Mouse (Mus musculus): ENCODE data around the gene 9530068E07Rik. TPM values are rescaled to one million over a fixed set of nuclear protein-coding genes. Genes with fewer than 3 reads are reported as not detected.

9530068E07Rik gene
- polyA plus RNA-seq, 1 experiment from 2014 or later: 138 TPM

DNA sequence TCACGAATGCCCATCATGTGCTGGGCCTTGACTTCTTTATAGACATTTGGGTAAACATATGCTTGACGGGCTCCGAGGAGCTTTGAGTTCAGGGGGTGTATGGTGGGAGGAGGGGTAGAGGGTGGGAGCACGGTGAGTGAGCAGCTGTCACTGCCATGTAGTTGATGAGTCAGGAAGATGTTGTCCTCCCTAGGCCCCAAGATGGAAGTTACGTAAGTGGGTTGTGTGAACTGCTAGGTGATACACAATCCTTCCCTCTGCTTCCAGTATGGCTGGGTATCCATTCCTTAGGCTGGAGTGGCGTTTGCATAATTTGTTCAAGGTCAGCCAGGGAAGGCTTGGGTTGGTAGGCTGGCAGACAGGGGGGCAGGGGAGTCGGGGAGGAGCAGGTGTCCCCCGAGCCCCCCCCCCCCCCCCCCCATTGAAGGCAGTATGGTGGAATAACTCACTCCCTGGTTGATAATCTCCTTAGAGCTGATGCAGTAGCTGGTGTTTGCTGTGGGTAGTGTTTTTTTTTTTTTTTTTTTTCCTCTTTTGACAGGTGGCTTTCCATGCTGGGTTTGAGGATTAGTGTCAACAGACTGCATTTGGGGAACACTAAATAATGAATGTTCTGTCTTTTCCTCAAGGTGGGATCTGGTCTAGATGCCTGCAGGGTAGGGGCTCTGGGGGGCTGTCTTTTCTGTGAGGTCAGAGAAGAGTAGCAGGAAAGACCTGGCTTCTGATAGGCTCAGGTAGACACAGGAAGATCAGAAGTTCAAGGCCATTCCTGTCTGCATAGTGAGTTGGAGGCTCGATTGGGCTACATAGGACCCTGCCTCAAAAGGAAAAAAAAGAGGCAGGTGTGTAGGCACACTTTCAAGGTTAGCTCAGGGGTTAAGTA lies 26.7 kb upstream of the 9530068E07Rik start:
- Histone ChIP-seq H3K27ac (replicated peaks; ENCODE audit: low read depth, low read length) (no peak overlapping the region), H3K9ac (replicated peaks; ENCODE audit: low read length) (no peak overlapping the region), H3K36me3 (ENCODE audit: control insufficient read depth, insufficient read depth, low read length) (no peaks in the 10 kb centered on the region), H3K9me3 (ENCODE audit: control insufficient read depth, low read length) (no peaks in the 10 kb centered on the region), H3K4me1 (ENCODE audit: control insufficient read depth, insufficient read depth, low read length) (0 out of 2 replicates have a peak, but pooled peaks cover 6% of the 10 kb centered on the region), H3K27me3 (ENCODE audit: control insufficient read depth, insufficient read depth, low read length) (no peaks in the 10 kb centered on the region), H3K4me3 (replicated peaks; ENCODE audit: low read depth, low read length) (no peak overlapping the region), H3K4me2 (ENCODE audit: low read length) (no peak overlapping the region)
- 80% methylated on average over 9 of the region's 9 CpGs for WGBS
- ATAC-seq (ENCODE audit: low FRiP score, low TSS enrichment) (no peak), DNase-seq (no peak)

DNA sequence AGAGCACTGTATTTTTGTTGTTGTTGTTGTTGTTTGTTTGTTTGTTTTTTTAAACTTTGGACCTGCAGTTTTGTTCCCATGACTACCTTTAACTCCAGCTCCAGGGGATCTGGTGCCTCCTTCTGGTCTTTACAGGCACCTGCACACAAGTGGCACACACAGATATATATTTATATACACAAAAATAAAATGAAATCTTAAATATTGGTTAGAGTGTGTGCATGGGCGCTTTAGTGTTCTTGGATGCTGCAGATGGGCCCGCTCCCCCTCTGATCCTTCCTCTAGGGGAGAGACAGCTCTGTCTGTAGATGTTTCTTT lies 26.1 kb upstream of the 9530068E07Rik start:
- no peak overlapping the region for H3K9ac ChIP-seq (replicated peaks; ENCODE audit: low read length)
- no peak overlapping the region for H3K4me3 ChIP-seq (replicated peaks; ENCODE audit: low read depth, low read length)
- H3K27me3 ChIP-seq (ENCODE audit: control insufficient read depth, insufficient read depth, low read length): no peaks in the 10 kb centered on the region
- no peaks in the 10 kb centered on the region for H3K9me3 ChIP-seq (ENCODE audit: control insufficient read depth, low read length)
- no peak overlapping the region for H3K4me2 ChIP-seq (ENCODE audit: low read length)
- no peak for ATAC-seq (ENCODE audit: low FRiP score, low TSS enrichment)
- no peak for DNase-seq
- peak overlapping the region; percentile 15; the same call in 1 of the 2 replicates for H3K27ac ChIP-seq (replicated peaks; ENCODE audit: low read depth, low read length)
- H3K4me1 ChIP-seq (ENCODE audit: control insufficient read depth, insufficient read depth, low read length): 0 out of 2 replicates have a peak, but pooled peaks cover under 1% of the 10 kb centered on the region
- 100% methylated on average over 2 of the region's 2 CpGs for WGBS
- H3K36me3 ChIP-seq (ENCODE audit: control insufficient read depth, insufficient read depth, low read length): peaks cover 4% of the 10 kb centered on the region; the same call in 1 of the 2 replicates

DNA sequence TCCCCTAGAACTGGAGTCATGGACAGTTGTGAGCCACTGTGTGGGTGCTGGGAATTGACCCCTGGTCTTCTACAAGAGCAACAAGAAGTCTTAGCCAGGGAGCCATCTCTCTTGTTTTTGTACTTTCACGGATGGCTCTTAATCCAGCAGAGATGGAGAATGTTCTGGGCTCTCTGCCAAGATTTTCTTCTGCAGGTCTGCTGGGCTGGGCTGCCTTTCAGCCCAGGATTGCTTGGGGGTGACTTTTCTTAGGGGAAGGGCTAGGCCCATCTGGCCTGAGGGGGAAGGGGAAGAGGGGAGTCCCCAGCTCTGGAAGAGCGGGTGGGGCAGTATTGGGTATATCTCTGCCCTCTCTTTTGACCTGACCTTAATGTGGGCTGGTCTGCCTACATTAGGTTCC lies 25.7 kb upstream of the 9530068E07Rik start:
- DNase-seq: peak; percentile 79

DNA sequence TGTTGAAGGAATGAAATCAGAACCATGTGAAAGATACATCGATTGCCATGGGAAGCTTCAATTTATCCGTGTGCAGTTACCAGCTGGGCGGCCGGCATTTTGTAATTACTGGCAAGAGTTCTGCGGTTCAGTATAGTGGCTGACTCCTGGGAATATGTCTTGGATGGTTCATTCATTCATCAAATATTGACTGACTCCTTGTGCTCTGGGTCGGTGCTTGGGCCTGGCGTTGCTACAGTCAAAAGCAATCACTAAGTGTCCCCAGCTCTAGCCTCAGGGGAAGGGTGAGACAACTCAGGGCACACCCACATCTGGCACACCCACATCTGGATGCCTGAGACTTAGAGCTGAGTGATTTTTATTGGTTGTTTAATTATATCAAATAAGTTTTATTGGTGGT lies 22.4 kb upstream of the 9530068E07Rik start:
- Histone ChIP-seq H3K4me1 (ENCODE audit: control insufficient read depth, insufficient read depth, low read length) (no peaks in the 10 kb centered on the region), H3K27me3 (ENCODE audit: control insufficient read depth, insufficient read depth, low read length) (no peaks in the 10 kb centered on the region), H3K36me3 (ENCODE audit: control insufficient read depth, insufficient read depth, low read length) (peaks cover 38% of the 10 kb centered on the region), H3K27ac (replicated peaks; ENCODE audit: low read depth, low read length) (no peak overlapping the region), H3K9ac (replicated peaks; ENCODE audit: low read length) (no peak overlapping the region), H3K9me3 (ENCODE audit: control insufficient read depth, low read length) (no peaks in the 10 kb centered on the region), H3K4me2 (ENCODE audit: low read length) (no peak overlapping the region), H3K4me3 (replicated peaks; ENCODE audit: low read depth, low read length) (no peak overlapping the region)
- DNase-seq: no peak
- 83% methylated on average over 7 of the region's 7 CpGs for WGBS
- ATAC-seq (ENCODE audit: low FRiP score, low TSS enrichment): no peak

More for the DNA sequence above, 25.7 kb upstream of the 9530068E07Rik start:
- H3K9ac ChIP-seq (replicated peaks; ENCODE audit: low read length): no peak overlapping the region
- H3K4me2 ChIP-seq (ENCODE audit: low read length): no peak overlapping the region
- H3K4me1 ChIP-seq (ENCODE audit: control insufficient read depth, insufficient read depth, low read length): no peaks in the 10 kb centered on the region
- no peaks in the 10 kb centered on the region for H3K9me3 ChIP-seq (ENCODE audit: control insufficient read depth, low read length)
- 39% methylated on average over 2 of the region's 2 CpGs for WGBS
- H3K36me3 ChIP-seq (ENCODE audit: control insufficient read depth, insufficient read depth, low read length): peaks cover 8% of the 10 kb centered on the region; the same call in 1 of the 2 replicates
- ATAC-seq (ENCODE audit: low FRiP score, low TSS enrichment): peak; percentile 31; the same call in 1 of the 2 replicates
- no peaks in the 10 kb centered on the region for H3K27me3 ChIP-seq (ENCODE audit: control insufficient read depth, insufficient read depth, low read length)
- H3K27ac ChIP-seq (replicated peaks; ENCODE audit: low read depth, low read length): peak overlapping the region; percentile 15; the same call in 1 of the 2 replicates
- H3K4me3 ChIP-seq (replicated peaks; ENCODE audit: low read depth, low read length): no peak overlapping the region

DNA sequence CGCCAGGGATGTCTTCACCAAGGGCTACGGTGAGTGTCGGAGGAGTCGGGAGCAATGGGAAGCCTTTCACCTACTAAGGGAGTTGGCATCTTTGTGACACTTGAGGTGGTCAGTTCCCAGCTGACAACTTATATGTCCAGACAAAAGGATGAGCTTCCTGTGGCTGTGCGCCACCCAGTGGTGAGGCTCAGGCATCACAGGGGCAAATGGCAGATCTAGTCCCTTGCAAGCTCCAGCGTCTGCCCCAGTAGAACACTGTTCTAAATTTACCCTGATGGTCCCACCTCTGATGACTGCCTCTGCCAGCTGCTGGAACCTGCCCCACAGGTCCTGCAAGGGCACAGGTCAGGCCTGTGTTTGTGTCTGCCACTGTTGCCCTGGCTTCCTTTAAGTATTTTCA lies 21.9 kb upstream of the 9530068E07Rik start:
- Histone ChIP-seq H3K9me3 (ENCODE audit: control insufficient read depth, low read length) (no peaks in the 10 kb centered on the region), H3K4me3 (replicated peaks; ENCODE audit: low read depth, low read length) (no peak overlapping the region), H3K36me3 (ENCODE audit: control insufficient read depth, insufficient read depth, low read length) (peaks cover 43% of the 10 kb centered on the region), H3K4me2 (ENCODE audit: low read length) (no peak overlapping the region), H3K27ac (replicated peaks; ENCODE audit: low read depth, low read length) (no peak overlapping the region), H3K27me3 (ENCODE audit: control insufficient read depth, insufficient read depth, low read length) (no peaks in the 10 kb centered on the region), H3K4me1 (ENCODE audit: control insufficient read depth, insufficient read depth, low read length) (no peaks in the 10 kb centered on the region), H3K9ac (replicated peaks; ENCODE audit: low read length) (no peak overlapping the region)
- DNase-seq (peak; percentile 72), ATAC-seq (ENCODE audit: low FRiP score, low TSS enrichment) (no peak)
- WGBS: 64% methylated on average over 6 of the region's 6 CpGs

DNA sequence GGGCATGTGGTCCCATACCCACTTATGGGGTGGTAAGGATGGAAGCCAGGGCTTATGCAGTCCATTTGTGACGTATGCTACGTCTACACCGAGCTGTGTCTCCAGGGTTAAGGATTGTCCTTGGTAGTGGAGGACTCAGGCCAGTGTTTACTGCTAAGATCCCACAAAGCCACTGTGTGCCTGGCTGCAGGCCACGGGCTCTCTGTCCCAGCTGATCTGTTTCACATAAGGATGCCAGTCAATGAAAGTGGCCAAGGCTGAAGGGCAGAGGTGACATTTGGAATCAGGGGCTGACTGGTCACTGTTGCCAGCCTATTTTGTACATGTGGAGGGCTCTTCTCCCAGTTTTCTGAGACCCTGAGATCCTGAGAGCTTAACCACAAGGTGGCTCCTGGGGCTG lies 18.6 kb upstream of the 9530068E07Rik start:
- H3K9ac ChIP-seq (replicated peaks; ENCODE audit: low read length): no peak overlapping the region
- no peak overlapping the region for H3K4me3 ChIP-seq (replicated peaks; ENCODE audit: low read depth, low read length)
- DNase-seq: no peak
- H3K36me3 ChIP-seq (ENCODE audit: control insufficient read depth, insufficient read depth, low read length): peaks cover 63% of the 10 kb centered on the region
- H3K4me1 ChIP-seq (ENCODE audit: control insufficient read depth, insufficient read depth, low read length): no peaks in the 10 kb centered on the region
- no peak overlapping the region for H3K4me2 ChIP-seq (ENCODE audit: low read length)
- ATAC-seq (ENCODE audit: low FRiP score, low TSS enrichment): no peak
- 95% methylated on average over 4 of the region's 4 CpGs for WGBS
- H3K27ac ChIP-seq (replicated peaks; ENCODE audit: low read depth, low read length): no peak overlapping the region
- no peaks in the 10 kb centered on the region for H3K27me3 ChIP-seq (ENCODE audit: control insufficient read depth, insufficient read depth, low read length)
- no peaks in the 10 kb centered on the region for H3K9me3 ChIP-seq (ENCODE audit: control insufficient read depth, low read length)

DNA sequence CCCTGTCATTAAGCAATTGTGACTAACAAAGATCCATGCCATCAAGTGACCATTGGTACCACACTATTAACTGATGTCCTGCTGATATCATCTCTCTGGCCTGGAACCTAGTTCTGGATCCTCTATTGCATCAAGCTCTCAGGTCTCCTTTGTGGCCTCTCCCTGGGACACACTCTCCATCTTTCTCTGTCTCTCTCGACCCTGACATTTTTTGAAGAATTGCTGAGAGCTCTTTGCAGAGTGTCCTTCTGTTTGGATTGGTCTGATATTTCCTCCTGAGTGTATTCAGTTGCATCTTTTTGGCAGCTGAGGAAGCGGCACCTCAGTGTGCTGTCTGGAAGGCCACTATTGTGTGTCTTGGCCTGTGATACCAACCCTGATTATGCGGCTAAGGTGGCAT lies 17.0 kb upstream of the 9530068E07Rik start:
- Histone ChIP-seq H3K9ac (replicated peaks; ENCODE audit: low read length) (no peak overlapping the region), H3K36me3 (ENCODE audit: control insufficient read depth, insufficient read depth, low read length) (peaks cover 76% of the 10 kb centered on the region), H3K4me3 (replicated peaks; ENCODE audit: low read depth, low read length) (no peak overlapping the region), H3K9me3 (ENCODE audit: control insufficient read depth, low read length) (no peaks in the 10 kb centered on the region), H3K27me3 (ENCODE audit: control insufficient read depth, insufficient read depth, low read length) (no peaks in the 10 kb centered on the region), H3K4me1 (ENCODE audit: control insufficient read depth, insufficient read depth, low read length) (no peaks in the 10 kb centered on the region), H3K4me2 (ENCODE audit: low read length) (no peak overlapping the region), H3K27ac (replicated peaks; ENCODE audit: low read depth, low read length) (no peak overlapping the region)
- WGBS: 97% methylated on average over 3 of the region's 3 CpGs
- no peak for DNase-seq
- ATAC-seq (ENCODE audit: low FRiP score, low TSS enrichment): no peak

DNA sequence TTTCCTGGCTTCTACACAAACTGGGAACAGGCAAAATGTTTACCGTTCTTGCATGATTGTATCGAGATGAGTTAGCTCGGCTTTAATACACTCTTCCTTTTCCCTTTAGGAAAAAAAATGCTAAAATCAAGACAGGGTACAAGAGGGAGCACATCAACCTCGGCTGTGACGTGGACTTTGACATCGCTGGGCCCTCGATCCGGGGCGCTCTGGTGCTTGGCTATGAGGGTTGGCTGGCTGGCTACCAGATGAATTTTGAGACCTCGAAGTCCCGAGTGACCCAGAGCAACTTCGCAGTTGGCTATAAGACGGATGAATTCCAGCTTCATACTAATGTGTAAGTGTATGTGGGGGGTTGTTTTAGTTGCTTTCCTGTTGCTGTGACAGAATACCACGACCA lies 12.5 kb upstream of the 9530068E07Rik start:
- H3K4me2 ChIP-seq (ENCODE audit: low read length): no peak overlapping the region
- 97% methylated on average over 14 of the region's 14 CpGs for WGBS
- no peaks in the 10 kb centered on the region for H3K27me3 ChIP-seq (ENCODE audit: control insufficient read depth, insufficient read depth, low read length)
- ATAC-seq (ENCODE audit: low FRiP score, low TSS enrichment) (no peak), DNase-seq (no peak)
- H3K4me1 ChIP-seq (ENCODE audit: control insufficient read depth, insufficient read depth, low read length): no peaks in the 10 kb centered on the region
- H3K36me3 ChIP-seq (ENCODE audit: control insufficient read depth, insufficient read depth, low read length): peaks cover 79% of the 10 kb centered on the region
- H3K4me3 ChIP-seq (replicated peaks; ENCODE audit: low read depth, low read length): no peak overlapping the region
- no peak overlapping the region for H3K9ac ChIP-seq (replicated peaks; ENCODE audit: low read length)
- H3K27ac ChIP-seq (replicated peaks; ENCODE audit: low read depth, low read length): no peak overlapping the region
- no peaks in the 10 kb centered on the region for H3K9me3 ChIP-seq (ENCODE audit: control insufficient read depth, low read length)

DNA sequence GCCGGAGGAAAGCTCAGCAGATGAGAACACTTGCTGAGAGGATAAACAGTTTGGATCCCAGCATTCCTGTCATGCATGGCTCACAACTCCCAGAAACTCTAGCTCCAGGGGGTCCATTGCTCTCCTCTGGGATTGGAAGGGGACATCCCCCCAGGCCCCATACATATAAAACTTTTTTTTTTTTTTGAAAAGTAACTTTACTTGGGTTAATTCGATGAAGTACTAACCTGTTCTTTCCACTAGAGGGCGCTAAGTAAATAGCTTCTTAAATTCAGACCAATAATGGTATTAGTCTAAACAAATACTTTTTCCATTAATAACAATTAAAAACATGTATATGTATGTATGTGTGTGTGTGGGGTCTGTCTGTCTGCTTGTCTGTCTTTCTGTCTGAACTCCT lies 11.6 kb upstream of the 9530068E07Rik start:
- ATAC-seq (ENCODE audit: low FRiP score, low TSS enrichment) (no peak), DNase-seq (peak; percentile 71)
- Histone ChIP-seq H3K9ac (replicated peaks; ENCODE audit: low read length) (no peak overlapping the region), H3K4me3 (replicated peaks; ENCODE audit: low read depth, low read length) (no peak overlapping the region), H3K9me3 (ENCODE audit: control insufficient read depth, low read length) (no peaks in the 10 kb centered on the region), H3K27ac (replicated peaks; ENCODE audit: low read depth, low read length) (no peak overlapping the region), H3K4me1 (ENCODE audit: control insufficient read depth, insufficient read depth, low read length) (no peaks in the 10 kb centered on the region), H3K27me3 (ENCODE audit: control insufficient read depth, insufficient read depth, low read length) (no peaks in the 10 kb centered on the region), H3K36me3 (ENCODE audit: control insufficient read depth, insufficient read depth, low read length) (peaks cover 72% of the 10 kb centered on the region), H3K4me2 (ENCODE audit: low read length) (no peak overlapping the region)
- 61% methylated on average over 3 of the region's 3 CpGs for WGBS
